Mouse (Mus musculus) layer of hippocampus, postnatal 36 days (tissue): Measurements from ENCODE around the gene Cst8. TPM values are rescaled to one million over a fixed set of nuclear protein-coding genes. Genes with fewer than 3 reads are reported as not detected.
"Not testable (repeated sequence)": the region's sequence is repeated elsewhere in the genome, so short reads cannot be mapped to it uniquely, and the experiment has no call there.

ENCODE experiments used
- DNase-seq, 2 experiments: peaks; one replicate each; pipeline ENCODE4 v3.0.0; 2022
- total RNA-seq, 2 experiments: library from RNA; stranded (reverse); gene quantifications; 2 replicates each; pipeline ENCODE4 v1.2.3; 2021

The Cst8 gene
- total RNA-seq: not detected

GRCm38 (mm10) chr2:148798485-148798884 lies at the start of gene Cst8:
Cst8 (plus strand) TSS chr2:148798785.
- no peak for DNase-seq

DNA sequence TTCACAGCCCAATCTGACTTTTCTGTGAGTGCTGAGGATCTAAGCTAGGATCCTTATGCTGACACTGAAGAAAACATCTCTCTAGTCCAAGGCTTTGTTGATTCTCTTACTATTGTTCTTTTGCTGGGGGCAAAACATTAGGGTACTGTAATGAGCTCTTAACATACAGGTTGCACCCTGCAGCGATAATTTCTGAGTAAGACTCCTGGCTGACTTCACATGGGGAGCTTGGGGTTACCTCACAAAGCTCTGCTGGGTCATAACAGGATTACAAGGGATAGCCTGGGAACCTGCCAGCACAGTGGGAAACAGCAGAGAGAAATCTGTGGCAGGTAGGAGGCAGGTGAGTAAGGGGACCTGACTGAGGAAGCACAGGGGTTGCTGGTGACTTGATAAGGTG lies 48.5 kb upstream of the Cst8 start, which contains the start of gene Cstl1:
Cstl1 (plus strand) TSS at position 301 of the 400 bp plus-strand sequence.
- DNase-seq: no peak

DNA sequence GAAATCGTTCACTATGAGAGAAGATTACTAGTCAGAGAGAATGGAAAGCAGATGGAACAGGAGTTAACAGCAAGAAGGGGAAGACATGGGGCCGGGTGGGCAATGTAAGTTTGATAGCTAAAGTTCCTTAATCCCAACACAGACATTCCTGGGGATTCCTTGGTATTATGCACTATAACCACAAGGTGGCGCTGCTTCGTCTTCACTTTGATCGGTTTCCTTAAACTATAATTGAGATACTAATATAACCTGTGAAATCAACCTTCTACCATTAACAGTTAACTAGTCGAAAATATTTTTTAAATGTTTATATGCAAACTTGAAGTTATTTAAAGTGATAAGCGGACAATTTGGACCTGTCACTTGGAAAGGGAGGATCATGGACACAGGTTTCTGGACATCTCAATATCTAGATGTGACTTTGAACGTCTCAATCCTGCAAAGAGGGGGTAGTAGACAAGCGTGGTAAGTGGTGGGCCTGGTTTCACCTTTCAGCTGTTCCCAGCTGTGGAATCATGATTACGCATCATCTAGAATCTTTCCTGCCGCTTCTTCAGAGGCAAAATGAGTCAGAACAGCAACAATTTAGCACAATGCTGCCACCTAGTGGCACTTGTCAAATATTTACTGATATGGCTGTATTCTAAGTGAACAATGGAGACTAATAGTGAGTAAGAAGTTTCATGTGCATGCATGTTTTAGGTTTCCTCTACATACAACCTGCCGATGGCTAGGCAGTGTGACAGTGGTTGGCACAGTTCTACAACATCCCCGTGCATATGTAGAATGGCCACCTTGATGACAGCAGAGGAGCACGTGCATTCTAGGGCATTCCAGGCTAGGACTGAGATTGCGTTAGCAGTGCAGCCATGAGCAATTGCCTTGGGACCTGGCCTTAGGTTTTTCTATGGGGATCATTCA lies 46.4 kb upstream of the Cst8 start:
- peak; percentile 51 to 59 for DNase-seq

GRCm38 (mm10) chr2:148754310-148754846 lies 44.2 kb upstream of the Cst8 start:
- DNase-seq: no peak

GRCm38 (mm10) chr2:148763648-148764388 lies 34.8 kb upstream of the Cst8 start:
- DNase-seq: no peak

- not testable (repeated sequence) for DNase-seq
Measured at GRCm38 (mm10) chr2:148771397-148771796, 27.2 kb upstream of the Cst8 start, which contains the start of gene Cst11. Cst11 (minus strand) TSS chr2:148771497.

GRCm38 (mm10) chr2:148781709-148782108 lies 16.9 kb upstream of the Cst8 start, which contains the start of gene 8030411F24Rik:
8030411F24Rik (plus strand) TSS chr2:148782009.
- DNase-seq: no peak

GRCm38 (mm10) chr2:148789142-148789541 lies 9.4 kb upstream of the Cst8 start, which contains the start of gene Cst12:
Cst12 (plus strand) TSS chr2:148789361.
- DNase-seq: peak in 1 of 2 experiments; percentile 1

- peak; percentile 11 to 22 for DNase-seq
Measured at GRCm38 (mm10) chr2:148801491-148801921, 2.9 kb downstream of the Cst8 start.

DNA sequence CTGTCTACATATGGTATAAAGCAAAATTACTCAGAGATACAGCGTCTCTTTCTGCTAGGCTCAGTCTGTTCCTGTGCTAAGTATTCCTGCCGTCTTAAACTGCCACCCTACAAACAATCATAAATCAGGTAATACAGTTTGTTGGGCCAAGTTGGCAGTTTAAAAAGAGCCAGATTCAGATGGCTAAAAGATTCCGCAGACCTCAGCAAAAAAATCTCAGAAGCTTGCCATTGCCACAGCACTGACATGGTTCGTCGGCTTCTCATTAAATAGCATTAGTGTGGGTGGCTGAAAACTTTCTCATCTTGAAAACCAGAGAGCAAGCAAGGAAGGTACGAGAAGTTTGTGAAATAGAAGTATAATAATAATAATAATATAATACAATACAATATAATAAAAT lies 8.1 kb downstream of the Cst8 start:
- DNase-seq: no peak

DNA sequence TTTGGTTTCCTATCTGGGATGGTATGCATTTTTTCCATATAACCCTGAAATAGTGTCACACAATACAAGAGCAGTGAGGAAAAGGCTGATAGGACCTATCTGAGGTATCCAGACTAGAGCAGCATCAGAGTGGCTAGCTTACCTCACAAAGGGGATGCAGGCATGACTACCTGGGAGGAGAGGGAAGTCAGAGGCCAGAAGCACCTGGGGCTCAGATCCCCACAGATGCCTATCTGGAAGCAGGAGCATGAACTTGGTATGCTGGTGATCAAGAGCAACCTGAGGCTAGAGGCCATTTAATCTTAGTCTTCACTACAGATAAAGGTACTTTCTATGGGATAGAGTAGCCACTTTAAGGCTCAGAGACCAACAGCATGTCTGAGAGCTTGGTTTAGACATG lies 21.3 kb downstream of the Cst8 start, which contains the start of gene Cst13:
Cst13 (plus strand) TSS at position 173 of the 400 bp plus-strand sequence.
- no peak for DNase-seq

DNA sequence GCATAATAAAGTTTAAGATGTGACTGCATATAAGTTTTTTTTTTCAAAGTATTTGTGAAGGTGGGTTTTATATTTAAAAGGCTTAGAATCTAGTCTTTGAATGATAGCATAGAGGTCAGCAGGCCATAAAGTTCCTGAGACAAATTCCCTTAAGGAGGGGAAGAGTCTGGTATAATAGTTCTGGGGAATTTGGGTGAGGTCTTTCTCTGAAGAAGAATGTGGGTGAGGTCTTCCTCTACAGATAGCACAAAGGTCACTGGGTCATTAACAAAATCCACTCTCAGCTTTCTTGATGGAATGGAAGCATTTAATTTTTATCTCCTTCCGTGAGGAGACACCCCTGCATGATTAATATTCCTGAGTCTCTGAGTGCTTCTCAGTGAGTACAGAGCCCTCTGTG lies 27.4 kb downstream of the Cst8 start:
- no peak for DNase-seq

GRCm38 (mm10) chr2:148834912-148835311 lies 36.3 kb downstream of the Cst8 start, which contains the start of gene Cst9:
Cst9 (plus strand) TSS chr2:148835147.
- no peak for DNase-seq

DNA sequence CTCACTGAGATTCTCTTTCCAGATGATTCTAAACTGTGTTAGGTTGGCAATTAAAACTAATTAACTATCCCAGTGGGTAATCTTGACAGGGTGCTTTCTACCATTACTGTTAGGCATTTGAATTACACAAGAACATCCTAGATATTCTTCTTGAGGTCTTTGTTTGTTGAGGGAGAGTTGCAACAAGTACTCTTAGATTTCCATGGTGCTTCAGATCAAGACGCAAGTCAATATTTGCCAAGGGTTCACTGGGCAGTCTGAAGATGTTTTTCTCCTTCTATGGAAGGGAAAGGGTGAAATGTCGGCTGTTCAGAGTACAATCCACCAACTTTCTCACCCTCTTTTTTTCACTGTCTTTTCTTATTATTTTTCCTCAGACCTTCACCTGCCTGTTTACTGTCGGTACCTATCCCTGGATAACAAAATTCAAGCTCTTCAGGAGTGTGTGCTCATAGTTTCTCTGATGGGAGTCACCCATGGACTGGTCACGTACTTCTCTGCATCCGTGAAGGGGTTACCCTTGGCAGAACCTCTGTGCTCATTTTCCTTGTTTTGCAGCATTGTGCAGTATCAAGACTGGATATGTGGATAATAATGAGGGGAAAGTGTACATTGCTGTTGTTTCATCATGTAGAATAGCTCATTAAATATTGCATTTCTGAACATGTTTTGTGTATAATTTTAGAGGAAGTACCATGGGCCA lies 39.6 kb downstream of the Cst8 start:
- no peak for DNase-seq

- no peak for DNase-seq
Measured at GRCm38 (mm10) chr2:148839224-148839623, 40.6 kb downstream of the Cst8 start.

DNA sequence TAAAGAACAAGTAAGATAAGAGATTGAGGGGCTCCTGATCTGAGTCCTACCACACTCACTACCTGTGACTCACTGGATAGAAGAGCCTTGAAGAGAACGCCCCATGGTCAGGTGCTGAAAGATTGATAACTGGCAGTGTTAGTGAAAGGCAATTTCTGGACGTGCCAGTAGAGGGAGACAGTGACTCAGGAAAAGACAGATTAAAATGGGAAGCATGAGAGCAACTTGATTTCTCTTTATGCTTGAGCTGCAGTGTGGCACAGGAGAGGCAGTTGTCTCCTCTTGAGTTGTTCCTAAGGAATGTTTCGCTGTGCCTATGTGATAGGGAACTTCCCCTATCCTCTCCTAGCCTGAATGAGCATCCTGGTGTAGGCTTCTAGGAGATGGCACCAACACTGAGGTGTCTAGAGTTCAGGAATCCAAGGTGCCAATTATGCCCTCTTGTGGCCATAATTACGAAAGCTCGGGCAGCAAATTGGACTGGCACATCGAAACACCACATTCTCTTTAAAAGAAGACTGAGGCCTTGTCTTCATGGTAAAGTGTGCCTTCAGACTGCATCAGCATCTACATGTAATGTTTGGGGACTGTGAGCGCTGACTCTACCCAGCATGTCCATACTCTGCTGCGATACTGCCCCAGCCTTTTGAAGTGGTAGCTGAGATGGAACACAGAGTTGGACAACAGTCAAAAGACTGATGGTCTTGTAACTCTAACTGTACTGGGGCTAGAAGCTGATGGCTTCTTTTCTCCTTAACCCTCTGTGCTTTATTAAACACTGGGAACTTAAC lies 52.7 kb downstream of the Cst8 start:
- peak; percentile 72 to 83 for DNase-seq

Other genes starting within 250 kb of the Cst8 start
- gene Nxt1, start 126.2 kb upstream of the Cst8 start, total RNA-seq: 10 to 100 TPM; 11.0 to 12.6 TPM
- gene Gzf1, start 117.8 kb upstream of the Cst8 start, total RNA-seq: 10 to 100 TPM; 32.5 to 33.2 TPM
- 100 to 1,000 TPM; 295 to 320 TPM for gene Napb, start 66.3 kb upstream of the Cst8 start, total RNA-seq
- gene Cstl1, start 48.4 kb upstream of the Cst8 start, total RNA-seq: 1 to 10 TPM in 1 of 2 experiments, under 1 TPM in 1; 0.55 to 1.6 TPM
- not detected for gene Cst11, start 27.3 kb upstream of the Cst8 start, total RNA-seq
- not detected for gene 8030411F24Rik, start 16.8 kb upstream of the Cst8 start, total RNA-seq
- gene Cst12, start 9.4 kb upstream of the Cst8 start, total RNA-seq: 1 to 10 TPM; 3.3 to 3.7 TPM
- not detected for gene Cst13, start 21.3 kb downstream of the Cst8 start, total RNA-seq
- gene Cst9, start 36.4 kb downstream of the Cst8 start, total RNA-seq: not detected
- gene 9230104L09Rik, start 66.3 kb downstream of the Cst8 start, total RNA-seq: not detected
- 1,000 to 10,000 TPM; 2,172 to 2,182 TPM for gene Cst3, start 76.9 kb downstream of the Cst8 start, total RNA-seq
- gene Gm1330, start 204.5 kb downstream of the Cst8 start, total RNA-seq: not detected
- gene Gm10750, start 218.5 kb downstream of the Cst8 start, total RNA-seq: not detected